Mouse (Mus musculus) adrenal gland, postnatal 0 days (tissue): ENCODE measurements around the gene Olfr1462. TPM values are rescaled to one million over a fixed set of nuclear protein-coding genes. Genes with fewer than 3 reads are reported as not detected.

ENCODE experiments used
- polyA plus RNA-seq: library from polyadenylated mRNA; unstranded; fragments of >200 nt; fragmentation: Nextera tagmentation; extraction: Ambion mirVana; gene quantifications from 2 replicates; pipeline ENCODE4 v1.2.1, GENCODE M21; 2015

Gene Olfr1462
- not detected in 2 replicates for polyA plus RNA-seq

DNA sequence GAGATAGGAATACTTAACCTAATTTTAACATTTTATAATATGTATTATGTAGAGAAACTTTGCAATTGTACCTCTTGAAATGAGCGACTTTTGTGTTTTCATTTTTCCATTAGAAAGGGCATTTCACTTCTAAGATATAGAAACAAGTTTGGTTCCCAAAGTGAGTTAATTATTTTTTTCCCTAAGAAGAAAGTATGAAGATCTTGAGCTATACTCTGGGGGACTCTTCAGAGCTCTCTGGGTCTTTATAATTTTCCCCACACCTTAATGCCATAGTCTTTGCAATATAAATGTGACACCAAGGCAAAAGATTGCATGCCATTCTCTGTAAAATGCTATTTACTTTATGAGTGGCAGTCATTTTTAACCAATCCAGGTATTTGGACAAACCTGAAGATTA is at the start of gene Olfr1462:
TSS of gene Olfr1462 (plus strand) at position 301 of the 400 bp plus-strand sequence.

DNA sequence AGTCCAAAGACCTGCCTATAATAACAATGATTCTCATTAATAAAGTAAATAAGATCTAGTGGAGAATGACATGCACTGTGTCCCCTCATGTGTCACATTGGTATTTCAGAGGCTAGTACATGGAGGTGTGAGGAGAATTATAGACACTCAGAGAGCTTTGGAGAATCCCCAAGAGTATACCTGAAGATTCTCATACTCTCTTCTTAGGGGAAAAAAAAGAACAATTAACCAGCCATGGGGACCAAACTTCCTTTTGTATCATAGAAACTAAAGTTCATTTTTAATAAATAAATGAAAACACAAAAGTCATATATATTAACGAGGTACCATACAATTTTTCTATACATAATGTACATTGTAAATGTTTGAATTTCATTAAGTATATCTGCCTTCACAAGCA is 36.1 kb upstream of the Olfr1462 start, which contains the start of gene Olfr1459:
TSS of gene Olfr1459 (minus strand) at position 101 of the 400 bp plus-strand sequence.

DNA sequence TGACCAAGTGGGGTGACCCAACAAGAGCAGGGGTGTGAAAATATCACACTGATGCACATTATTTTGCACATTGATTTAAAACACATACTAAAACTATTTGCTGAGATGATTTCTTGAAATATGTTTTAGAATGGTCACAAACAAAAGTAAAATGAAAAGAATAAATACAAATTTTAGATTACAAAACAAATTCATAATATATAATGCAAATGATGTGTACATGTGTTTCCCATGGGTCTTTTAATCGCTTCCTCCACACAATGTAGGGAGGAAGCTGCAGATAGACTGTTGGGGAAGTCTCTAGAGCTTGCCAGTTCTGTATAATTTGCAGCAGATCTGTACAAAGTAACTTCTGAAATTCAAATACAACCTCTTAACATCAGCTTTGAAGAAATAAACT is 22.8 kb upstream of the Olfr1462 start, which contains the start of gene Olfr1461:
TSS of gene Olfr1461 (plus strand) at position 301 of the 400 bp plus-strand sequence.

DNA sequence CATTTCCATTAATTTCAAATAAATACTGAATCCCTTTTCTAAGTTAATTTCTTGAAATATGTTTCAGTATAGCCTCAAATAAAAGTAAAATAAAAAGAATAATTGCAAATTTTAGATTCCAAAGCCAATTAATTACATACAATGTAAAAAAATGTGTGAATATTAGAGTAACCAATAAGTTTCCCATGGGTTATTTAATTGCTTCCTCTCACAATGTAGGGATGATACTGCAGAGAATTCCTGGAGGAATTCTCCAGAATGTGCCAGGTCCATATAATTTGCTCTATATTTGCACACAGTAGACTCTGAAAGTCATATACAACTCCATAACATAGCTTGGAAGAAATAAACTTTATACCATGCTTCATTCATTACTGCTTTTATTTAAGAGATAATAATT is 45.5 kb downstream of the Olfr1462 start, which contains the start of gene Olfr1463:
TSS of gene Olfr1463 (plus strand) at position 301 of the 400 bp plus-strand sequence.

Other genes starting within 250 kb of the Olfr1462 start
- gene Olfr1450, start 235.5 kb upstream of the Olfr1462 start, polyA plus RNA-seq: not detected in 2 replicates
- not detected in 2 replicates for gene Olfr1451, start 190.7 kb upstream of the Olfr1462 start, polyA plus RNA-seq
- gene Olfr1453, start 157.4 kb upstream of the Olfr1462 start, polyA plus RNA-seq: not detected in 2 replicates
- gene Olfr1454, start 125.1 kb upstream of the Olfr1462 start, polyA plus RNA-seq: not detected in 2 replicates
- not detected in 2 replicates for gene Olfr1457, start 87.8 kb upstream of the Olfr1462 start, polyA plus RNA-seq
- gene Olfr1458, start 79.0 kb upstream of the Olfr1462 start, polyA plus RNA-seq: not detected in 2 replicates
- not detected in 2 replicates for gene Olfr1459, start 36.2 kb upstream of the Olfr1462 start, polyA plus RNA-seq
- not detected in 2 replicates for gene Olfr1461, start 22.7 kb upstream of the Olfr1462 start, polyA plus RNA-seq
- gene Olfr1463, start 45.6 kb downstream of the Olfr1462 start, polyA plus RNA-seq: not detected in 2 replicates
- not detected in 2 replicates for gene Olfr1465, start 129.8 kb downstream of the Olfr1462 start, polyA plus RNA-seq
- not detected in 2 replicates for gene Olfr1466, start 153.1 kb downstream of the Olfr1462 start, polyA plus RNA-seq
- gene Olfr1467, start 176.5 kb downstream of the Olfr1462 start, polyA plus RNA-seq: not detected in 2 replicates
- gene Olfr1469, start 222.1 kb downstream of the Olfr1462 start, polyA plus RNA-seq: not detected in 2 replicates